Mouse (Mus musculus): ENCODE data around the gene Rpl39.

The Rpl39 gene

GRCm38 (mm10) chrX:37067299-37067698, 17.9 kb downstream of the Rpl39 start:
- no peak for DNase-seq (ENCODE audit: low spot score)

GRCm38 (mm10) chrX:37063902-37064301, 21.3 kb downstream of the Rpl39 start:
- DNase-seq (ENCODE audit: low spot score), result no peak

GRCm38 (mm10) chrX:37048890-37049823, 36.0 kb downstream of the Rpl39 start:
- DNase-seq (ENCODE audit: low spot score), result peak; percentile 1

GRCm38 (mm10) chrX:37048066-37048889, 36.9 kb downstream of the Rpl39 start, which contains the start of gene Sowahd:
Gene Sowahd, plus strand, starts transcription at chrX:37048845.
- DNase-seq (ENCODE audit: low spot score), result peak; percentile 1

- peak; percentile 6 for DNase-seq (ENCODE audit: low spot score)
These were observed 42.5 kb downstream of the Rpl39 start for GRCm38 (mm10) chrX:37042726-37043125.
